Mouse (Mus musculus): ENCODE measurements at regions not wholly inside any gene's neighbourhood (a gene's known extent, or its start where the extent isn't known, plus 50 kb on each side); places are given as distances from the start of the nearest gene placed in this dataset.

- Histone ChIP-seq H3K27ac (no peak overlapping the region), H3K4me2 (no peak overlapping the region), H3K9me3 (no peaks in the 10 kb centered on the region), H3K4me3 (no peak overlapping the region), H3K9ac (no peak overlapping the region), H3K36me3 (no peaks in the 10 kb centered on the region), H3K27me3 (peaks cover 8% of the 10 kb centered on the region; the same call in 1 of the 2 replicates), H3K4me1 (replicated peaks) (no peaks in the 10 kb centered on the region)
- ATAC-seq (ENCODE audit: low FRiP score), result no peak
- 31% methylated on average over 3 of the region's 3 CpGs for WGBS
Measured at GRCm38 (mm10) chr17:73053479-73054215, 54.1 kb upstream of the Lclat1 start.

- Histone ChIP-seq H3K4me1 (replicated peaks) (no peaks in the 10 kb centered on the region), H3K4me2 (no peak overlapping the region), H3K27me3 (peaks cover 8% of the 10 kb centered on the region; the same call in 1 of the 2 replicates), H3K27ac (no peak overlapping the region), H3K4me3 (no peak overlapping the region), H3K36me3 (no peaks in the 10 kb centered on the region), H3K9ac (no peak overlapping the region), H3K9me3 (no peaks in the 10 kb centered on the region)
- ATAC-seq (ENCODE audit: low FRiP score), result no peak
Measured at GRCm38 (mm10) chr17:73054226-73054625, 53.6 kb upstream of the Lclat1 start.

- Histone ChIP-seq H3K9me3 (no peaks in the 10 kb centered on the region), H3K4me2 (no peak overlapping the region), H3K36me3 (no peaks in the 10 kb centered on the region), H3K27me3 (peaks cover 8% of the 10 kb centered on the region; the same call in 1 of the 2 replicates), H3K9ac (no peak overlapping the region), H3K4me3 (no peak overlapping the region), H3K4me1 (replicated peaks) (no peaks in the 10 kb centered on the region), H3K27ac (no peak overlapping the region)
- 70% methylated on average over 3 of the region's 3 CpGs for WGBS
- no peak for ATAC-seq (ENCODE audit: low FRiP score)
Measured at GRCm38 (mm10) chr17:73055197-73055596, 52.6 kb upstream of the Lclat1 start.

GRCm38 (mm10) chr17:73055611-73056010 is 52.2 kb upstream of the Lclat1 start:
- Histone ChIP-seq H3K4me2 (no peak overlapping the region), H3K9me3 (no peaks in the 10 kb centered on the region), H3K27ac (no peak overlapping the region), H3K36me3 (no peaks in the 10 kb centered on the region), H3K4me1 (replicated peaks) (0 out of 2 replicates have a peak, but pooled peaks cover 4% of the 10 kb centered on the region), H3K27me3 (peaks cover 8% of the 10 kb centered on the region; the same call in 1 of the 2 replicates), H3K4me3 (no peak overlapping the region), H3K9ac (no peak overlapping the region)
- ATAC-seq (ENCODE audit: low FRiP score), result no peak
- 72% methylated on average over 6 of the region's 6 CpGs for WGBS

- Histone ChIP-seq H3K9me3 (no peaks in the 10 kb centered on the region), H3K9ac (no peak overlapping the region), H3K4me3 (no peak overlapping the region), H3K4me2 (no peak overlapping the region), H3K4me1 (replicated peaks) (0 out of 2 replicates have a peak, but pooled peaks cover 5% of the 10 kb centered on the region), H3K36me3 (no peaks in the 10 kb centered on the region), H3K27ac (no peak overlapping the region), H3K27me3 (peaks cover 8% of the 10 kb centered on the region; the same call in 1 of the 2 replicates)
- no peak for ATAC-seq (ENCODE audit: low FRiP score)
- 94% methylated on average over 2 of the region's 2 CpGs for WGBS
Measured at GRCm38 (mm10) chr17:73056616-73057015, 51.2 kb upstream of the Lclat1 start.

All from hindbrain, embryonic 13.5 days (tissue).